Mouse (Mus musculus) CH12.LX (cell line): Measurements from ENCODE around the gene Tnfaip8l2. TPM values are rescaled to one million over a fixed set of nuclear protein-coding genes. Genes with fewer than 3 reads are reported as not detected.

Source experiments
- DNase-seq: peaks from one replicate; pipeline ENCODE4 v3.0.0-alpha.2; 2013; ENCODE audit errors: extremely low read depth
- H3K27ac ChIP-seq: 2 replicates; pipeline ENCODE4 v1.5.1; 2012; ENCODE audit warnings: low read depth, mild to moderate bottlenecking, control low read depth, moderate library complexity; ENCODE audit not compliant: insufficient read depth
- H3K27me3 ChIP-seq: replicated peaks from 2 replicates; pipeline ENCODE3; 2012; ENCODE audit warnings: inconsistent platforms
- H3K36me3 ChIP-seq, 2 experiments: replicated peaks in 1 of 2; 2 replicates each; pipeline versions ENCODE3 to v1.6.1; 2012; ENCODE audit warnings: inconsistent platforms in 1 of 2, low read length in 1 of 2, mild to moderate bottlenecking in 1 of 2, mixed read lengths in 1 of 2, moderate library complexity in 1 of 2; ENCODE audit not compliant: control insufficient read depth in 1 of 2, insufficient read depth in 1 of 2
- H3K4me1 ChIP-seq, 2 experiments: 2 replicates each; pipeline ENCODE4 v1.6.1; 2012; ENCODE audit warnings: inconsistent platforms in 1 of 2, moderate library complexity in 1 of 2; ENCODE audit not compliant: insufficient read depth in 2 of 2, control insufficient read depth in 1 of 2
- H3K4me2 ChIP-seq: 2 replicates; pipeline ENCODE4 v1.6.1; 2012; ENCODE audit warnings: low read depth, mild to moderate bottlenecking, control low read depth; ENCODE audit not compliant: poor library complexity, insufficient read depth, severe bottlenecking
- H3K4me3 ChIP-seq, 3 experiments: fragments of 150-350 bp in 1 of 3; sonication (generic) in 1 of 3; replicated peaks in 1 of 3; 2 replicates each; pipeline versions ENCODE3 to v1.5.1; 2011 to 2012; ENCODE audit warnings: low read depth in 2 of 3, low read length in 2 of 3, mild to moderate bottlenecking in 2 of 3, moderate library complexity in 2 of 3, control low read depth in 1 of 3, improper control_type of control experiment in 1 of 3, inconsistent platforms in 1 of 3, mixed read lengths in 1 of 3; ENCODE audit not compliant: poor library complexity in 1 of 3
- H3K79me2 ChIP-seq: replicated peaks from 2 replicates; pipeline ENCODE4 v1.6.1; 2012; ENCODE audit warnings: mild to moderate bottlenecking, moderate library complexity; ENCODE audit not compliant: control insufficient read depth, poor library complexity, insufficient read depth, severe bottlenecking; ENCODE audit errors: extremely low read depth
- H3K9ac ChIP-seq: 2 replicates; pipeline ENCODE4 v1.6.1; 2012; ENCODE audit warnings: low read depth, mild to moderate bottlenecking, control low read depth, moderate library complexity; ENCODE audit not compliant: insufficient read depth
- H3K9me3 ChIP-seq: replicated peaks from 2 replicates; pipeline ENCODE3; 2012; ENCODE audit warnings: low read length, inconsistent platforms, mixed read lengths
- BHLHE40 ChIP-seq: IDR thresholded peaks from 2 replicates; pipeline ENCODE4 v1.6.1; 2011; ENCODE audit warnings: mild to moderate bottlenecking, low read depth, low read length, improper control_type of control experiment
- CHD1 ChIP-seq: IDR thresholded peaks from 2 replicates; pipeline ENCODE4 v1.6.1; 2012; ENCODE audit warnings: low read depth, low read length, improper control_type of control experiment, inconsistent platforms
- CHD2 ChIP-seq: IDR thresholded peaks from 2 replicates; pipeline ENCODE4 v1.6.1; 2011; ENCODE audit warnings: low read length, improper control_type of control experiment
- CTCF ChIP-seq, 2 experiments: IDR thresholded peaks in 1 of 2; conservative IDR thresholded peaks in 1 of 2; 2 replicates each; pipeline ENCODE4 v1.5.1; 2011 to 2012; ENCODE audit warnings: low read depth in 2 of 2, low read length in 2 of 2, improper control_type of control experiment in 1 of 2, inconsistent platforms in 1 of 2, mild to moderate bottlenecking in 1 of 2, moderate library complexity in 1 of 2
- E2F4 ChIP-seq: IDR thresholded peaks from 2 replicates; pipeline ENCODE4 v1.6.1; 2011; ENCODE audit warnings: low read depth, low read length, improper control_type of control experiment; ENCODE audit not compliant: insufficient replicate concordance
- ELF1 ChIP-seq: IDR thresholded peaks from 2 replicates; pipeline ENCODE4 v1.6.1; 2014; ENCODE audit warnings: low read depth, mild to moderate bottlenecking, inconsistent platforms, low read length, improper control_type of control experiment
- EP300 ChIP-seq: IDR thresholded peaks from 2 replicates; pipeline ENCODE4 v1.6.1; 2011; ENCODE audit warnings: low read length, improper control_type of control experiment
- ETS1 ChIP-seq: conservative IDR thresholded peaks from 2 replicates; pipeline ENCODE4 v1.6.1; 2012; ENCODE audit warnings: low read depth, mild to moderate bottlenecking, inconsistent platforms, low read length, improper control_type of control experiment, moderate library complexity
- GABPA ChIP-seq: IDR thresholded peaks from 2 replicates; pipeline ENCODE4 v1.6.1; 2012; ENCODE audit warnings: low read depth, low read length, improper control_type of control experiment, inconsistent platforms; ENCODE audit not compliant: insufficient replicate concordance
- HCFC1 ChIP-seq: IDR thresholded peaks from 2 replicates; pipeline ENCODE4 v1.6.1; 2012; ENCODE audit warnings: low read depth, mild to moderate bottlenecking, inconsistent platforms, low read length, improper control_type of control experiment
- IRF4 ChIP-seq: IDR thresholded peaks from 2 replicates; pipeline ENCODE4 v1.6.1; 2014; ENCODE audit warnings: low read depth, mild to moderate bottlenecking, inconsistent platforms, low read length, improper control_type of control experiment
- JUN ChIP-seq: IDR thresholded peaks from 2 replicates; pipeline ENCODE4 v1.6.1; 2011; ENCODE audit warnings: low read depth, mild to moderate bottlenecking, low read length, improper control_type of control experiment, moderate library complexity; ENCODE audit not compliant: insufficient read depth
- JUND ChIP-seq: conservative IDR thresholded peaks from 2 replicates; pipeline ENCODE4 v1.6.1; 2011; ENCODE audit warnings: low read depth, low read length, improper control_type of control experiment
- KAT2A ChIP-seq: IDR thresholded peaks from 2 replicates; pipeline ENCODE4 v1.6.1; 2012; ENCODE audit warnings: low read length, improper control_type of control experiment, inconsistent platforms; ENCODE audit not compliant: insufficient replicate concordance
- MAFK ChIP-seq: IDR thresholded peaks from 2 replicates; pipeline ENCODE4 v1.6.1; 2011; ENCODE audit warnings: low read length, improper control_type of control experiment; ENCODE audit not compliant: insufficient replicate concordance
- MAX ChIP-seq: IDR thresholded peaks from 2 replicates; pipeline ENCODE4 v1.6.1; 2011; ENCODE audit warnings: low read length, improper control_type of control experiment
- MAZ ChIP-seq: IDR thresholded peaks from 2 replicates; pipeline ENCODE4 v1.6.1; 2012; ENCODE audit warnings: low read depth, mild to moderate bottlenecking, inconsistent platforms, low read length, improper control_type of control experiment, moderate library complexity
- MEF2A ChIP-seq: IDR thresholded peaks from 2 replicates; pipeline ENCODE4 v1.6.1; 2014; ENCODE audit warnings: low read depth, mild to moderate bottlenecking, inconsistent platforms, low read length, improper control_type of control experiment, borderline replicate concordance
- MXI1 ChIP-seq: IDR thresholded peaks from 2 replicates; pipeline ENCODE4 v1.6.1; 2011; ENCODE audit warnings: mild to moderate bottlenecking, low read depth, low read length, improper control_type of control experiment
- MYC ChIP-seq: IDR thresholded peaks from 2 replicates; pipeline ENCODE4 v1.6.1; 2011; ENCODE audit warnings: low read depth, mild to moderate bottlenecking, improper control_type of control experiment, low read length
- NELFE ChIP-seq: IDR thresholded peaks from 2 replicates; pipeline ENCODE4 v1.6.1; 2011; ENCODE audit warnings: low read depth, low read length, improper control_type of control experiment
- NRF1 ChIP-seq: IDR thresholded peaks from 2 replicates; pipeline ENCODE4 v1.6.1; 2014; ENCODE audit warnings: low read depth, mild to moderate bottlenecking, inconsistent platforms, low read length, improper control_type of control experiment, moderate library complexity
- PAX5 ChIP-seq: IDR thresholded peaks from 2 replicates; pipeline ENCODE4 v1.6.1; 2012; ENCODE audit warnings: low read length, inconsistent platforms, mixed read lengths
- POLR2A ChIP-seq: IDR thresholded peaks from 2 replicates; pipeline ENCODE4 v1.6.1; 2011; ENCODE audit warnings: low read depth, mild to moderate bottlenecking, improper control_type of control experiment, low read length
- POLR2AphosphoS2 ChIP-seq: IDR thresholded peaks from 2 replicates; pipeline ENCODE4 v1.6.1; 2011; ENCODE audit warnings: low read depth, low read length, improper control_type of control experiment
- RAD21 ChIP-seq: IDR thresholded peaks from 2 replicates; pipeline ENCODE4 v1.6.1; 2011; ENCODE audit warnings: low read depth, mild to moderate bottlenecking, low read length, improper control_type of control experiment, moderate library complexity
- RCOR1 ChIP-seq: conservative IDR thresholded peaks from 2 replicates; pipeline ENCODE4 v1.6.1; 2012; ENCODE audit warnings: low read depth, mild to moderate bottlenecking, inconsistent platforms, low read length, improper control_type of control experiment
- SIN3A ChIP-seq: IDR thresholded peaks from 2 replicates; pipeline ENCODE4 v1.6.1; 2012; ENCODE audit warnings: low read length, improper control_type of control experiment, inconsistent platforms
- SMC3 ChIP-seq: IDR thresholded peaks from 2 replicates; pipeline ENCODE4 v1.6.1; 2011; ENCODE audit warnings: low read depth, low read length, improper control_type of control experiment
- TBP ChIP-seq: conservative IDR thresholded peaks from 2 replicates; pipeline ENCODE4 v1.6.1; 2011; ENCODE audit warnings: low read depth, low read length, improper control_type of control experiment
- TCF12 ChIP-seq: IDR thresholded peaks from 2 replicates; pipeline ENCODE4 v1.6.1; 2014; ENCODE audit warnings: low read depth, mild to moderate bottlenecking, inconsistent platforms, low read length, improper control_type of control experiment
- UBTF ChIP-seq: IDR thresholded peaks from 2 replicates; pipeline ENCODE4 v1.6.1; 2012; ENCODE audit warnings: low read depth, mild to moderate bottlenecking, inconsistent platforms, low read length, improper control_type of control experiment, moderate library complexity
- USF1 ChIP-seq: IDR thresholded peaks from 2 replicates; pipeline ENCODE4 v1.6.1; 2014; ENCODE audit warnings: low read depth, mild to moderate bottlenecking, inconsistent platforms, low read length, improper control_type of control experiment
- USF2 ChIP-seq: conservative IDR thresholded peaks from 2 replicates; pipeline ENCODE4 v1.6.1; 2011; ENCODE audit warnings: low read depth, low read length, improper control_type of control experiment
- ZC3H11A ChIP-seq: IDR thresholded peaks from 2 replicates; pipeline ENCODE4 v1.6.1; 2012; ENCODE audit warnings: low read depth, mild to moderate bottlenecking, inconsistent platforms, low read length, improper control_type of control experiment
- ZKSCAN1 ChIP-seq: IDR thresholded peaks from 2 replicates; pipeline ENCODE4 v1.6.1; 2012; ENCODE audit warnings: low read depth, inconsistent platforms, low read length, improper control_type of control experiment, borderline replicate concordance
- ZMIZ1 ChIP-seq: IDR thresholded peaks from 2 replicates; pipeline ENCODE4 v1.6.1; 2012; ENCODE audit warnings: low read depth, mild to moderate bottlenecking, inconsistent platforms, low read length, improper control_type of control experiment
- ZNF384 ChIP-seq: IDR thresholded peaks from 2 replicates; pipeline ENCODE4 v1.6.1; 2012; ENCODE audit warnings: low read depth, low read length, improper control_type of control experiment, inconsistent platforms
- dilution Hi-C: fragments of 300-500 bp; cut with MboI; formaldehyde crosslinking; loops from 2 replicates; pipeline ENCODE4 v1.14.3; 2020; ENCODE audit warnings: low sequenced_read_pairs; ENCODE audit not compliant: extremely low pct_unique_long_range_greater_than_20kb, extremely low pct_ligation_motif_present
- in situ Hi-C: fragments of 300-500 bp; cut with MboI; formaldehyde crosslinking; loops from 3 replicates; pipeline ENCODE4 v1.14.3; 2019; ENCODE audit warnings: low sequenced_read_pairs, low pct_ligation_motif_present, low pct_unique_long_range_greater_than_20kb, mixed read lengths
- polyA plus RNA-seq: library from polyadenylated mRNA; unstranded; fragments of >175 nt; gene quantifications from 2 replicates; pipeline ENCODE4 v1.2.1, GENCODE M21; 2012; ENCODE audit warnings: low read depth; ENCODE audit not compliant: insufficient read length
- total RNA-seq, 2 experiments: library from RNA; depleted of rRNA; stranded (reverse); fragments of 300-350 nt in 1 of 2; fragments of >200 nt in 1 of 2; gene quantifications; 2 replicates each; pipeline ENCODE4 v1.2.3; 2012 to 2014

The Tnfaip8l2 gene
- total and polyA plus RNA-seq, 3 experiments: 18.2 to 28.2 (median 26.2) TPM

DNA sequence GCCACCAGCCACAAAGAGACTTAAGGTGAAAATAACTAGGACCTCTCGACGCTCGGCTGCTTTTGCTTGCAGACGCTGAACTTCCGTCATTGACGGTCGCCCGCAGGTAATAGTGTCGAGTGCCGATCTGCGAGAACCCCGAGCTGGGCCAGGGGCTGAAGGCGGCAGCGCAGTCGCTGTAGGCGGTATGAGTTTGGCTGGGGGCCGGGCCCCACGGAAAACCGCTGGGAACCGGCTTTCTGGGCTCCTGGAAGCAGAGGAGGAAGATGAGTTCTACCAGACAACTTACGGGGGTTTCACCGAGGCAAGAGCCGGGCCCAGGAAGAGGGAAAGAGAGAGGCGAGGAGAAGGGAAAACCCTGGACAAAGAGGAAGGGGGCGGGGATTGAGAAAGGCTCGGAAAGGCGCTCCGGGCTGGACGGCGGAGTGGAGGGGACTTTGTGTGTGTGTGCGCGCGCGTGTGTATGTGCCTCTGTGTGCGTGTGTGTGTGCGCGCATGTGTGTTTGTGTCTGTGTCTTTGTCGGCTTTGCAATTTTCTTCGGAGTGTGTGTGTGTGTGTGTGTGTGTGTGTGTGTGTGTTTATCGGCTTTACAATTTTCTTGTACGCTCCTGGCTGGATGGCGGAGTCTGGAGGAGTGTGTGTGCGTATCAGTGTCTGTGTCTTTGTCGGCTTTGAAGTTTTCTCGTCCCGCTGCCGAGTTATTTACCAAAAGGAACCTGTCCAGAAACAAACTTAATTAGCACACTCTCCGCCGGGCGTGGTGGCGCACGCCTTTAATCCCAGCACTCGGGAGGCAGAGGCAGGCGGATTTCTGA, 31.0 kb downstream of the Tnfaip8l2 start, which contains the start of gene Vps72:
Gene Vps72 (plus strand): TSS at position 112 of the 816 bp plus-strand sequence.
- peak within 1 kb of the TSS; percentile 88 for H3K9ac ChIP-seq
- TF ChIP-seq SMC3 (no peak), HCFC1 (peak; percentile 94), ETS1 (no peak), BHLHE40 (peak; percentile 68; the same call in 1 of the 2 replicates), GABPA (no peak; the same call in 1 of the 2 replicates), ELF1 (peak; percentile 96), EP300 (no peak), MAFK (no peak), TBP (peak; percentile 72; the same call in 1 of the 2 replicates), USF2 (no peak), NRF1 (peak; percentile 75), TCF12 (peak; percentile 63), POLR2AphosphoS2 (no peak), ZMIZ1 (no peak), SIN3A (peak; percentile 100), PAX5 (no peak), NELFE (peak; percentile 75), ZNF384 (no peak; the same call in 1 of the 2 replicates), RCOR1 (no peak), MAZ (no peak), KAT2A (peak; percentile 83; the same call in 1 of the 2 replicates), UBTF (no peak), E2F4 (no peak), MAX (peak; percentile 58; the same call in 1 of the 2 replicates), MYC (peak; percentile 59; the same call in 1 of the 2 replicates), POLR2A (peak; percentile 82), JUND (no peak), CTCF (conservative IDR thresholded peaks at IDR 0.05 in 1 of 2, IDR thresholded peaks at IDR 0.05 in 1 of 2; ENCODE audit: low read depth in 2 of 2, low read length in 2 of 2) (no peak), USF1 (no peak), RAD21 (no peak), MEF2A (peak; percentile 65; the same call in 1 of the 2 replicates), JUN (no peak), IRF4 (peak; percentile 53; the same call in 1 of the 2 replicates), ZC3H11A (no peak), CHD2 (peak; percentile 37; the same call in 1 of the 2 replicates), ZKSCAN1 (no peak), MXI1 (peak; percentile 67), CHD1 (0 out of 2 replicates have a peak, but pooled peaks have one; percentile 60)
- peaks cover 8% of the 10 kb centered on the region for H3K79me2 ChIP-seq
- peak within 1 kb of the TSS; percentile 47 for H3K4me2 ChIP-seq
- in situ Hi-C loops (no loop called here), dilution Hi-C loops (no loop called here)
- peaks cover 0 to 20% of the 10 kb centered on the region in 2 experiments; a peak in 2 of 4 replicates for H3K4me1 ChIP-seq
- H3K4me3 ChIP-seq: peak within 1 kb of the TSS; percentile 73 to 79 (median 74)
- H3K27ac ChIP-seq: peak within 1 kb of the TSS; percentile 50; the same call in 1 of the 2 replicates
- H3K27me3 ChIP-seq: no peaks in the 10 kb centered on the region
- peaks cover 0 to 23% of the 10 kb centered on the region in 2 experiments for H3K36me3 ChIP-seq
- no peaks in the 10 kb centered on the region for H3K9me3 ChIP-seq
- DNase-seq: peak; percentile 90
